In genomic region chr9:66503879-66504411, GRCm38 (mm10) we compare ENCODE assay signal across 8 mouse cellular contexts. TPM values are rescaled to one million over a fixed set of nuclear protein-coding genes. Genes with fewer than 3 reads are reported as not detected.
A peak's percentile ranks its signal among the peaks of the same experiment; 100 is the strongest.
DNase-seq lines count a peak whose midpoint lies in the region; ATAC-seq and TF ChIP-seq lines count a peak whose summit lies in the region.

No protein-coding gene starts in this region.

- H3K36me3 ChIP-seq in forebrain, embryonic 10.5 days (replicated peaks), result peaks cover 91% of the 10 kb centered on the region
- peaks cover 7% of the 10 kb centered on the region; the same call in 1 of the 2 replicates for H3K36me3 ChIP-seq in forebrain, embryonic 11.5 days (ENCODE audit: control insufficient read depth, insufficient read depth, low read length)
- peaks cover 77% of the 10 kb centered on the region for H3K36me3 ChIP-seq in liver, postnatal 0 days (replicated peaks; ENCODE audit: insufficient read depth, low read length)

- 77% methylated on average over 4 of the region's 4 CpGs for WGBS in forebrain, embryonic 10.5 days
- WGBS in forebrain, embryonic 11.5 days, result 82% methylated on average over 4 of the region's 4 CpGs
- 54% methylated on average over 4 of the region's 4 CpGs for WGBS in liver, postnatal 0 days (ENCODE audit: insufficient replicate concordance)

- no peaks in the 10 kb centered on the region for H3K27me3 ChIP-seq in forebrain, embryonic 10.5 days (ENCODE audit: poor library complexity, severe bottlenecking)
- H3K27me3 ChIP-seq in forebrain, embryonic 11.5 days (ENCODE audit: control insufficient read depth, insufficient read depth, low read length), result no peaks in the 10 kb centered on the region
- H3K27me3 ChIP-seq in liver, postnatal 0 days (ENCODE audit: insufficient read depth, low read length), result no peaks in the 10 kb centered on the region

- ATAC-seq in forebrain, embryonic 11.5 days (replicated peaks; ENCODE audit: low FRiP score), result no peak
- peak; percentile 64 for ATAC-seq in liver, postnatal 0 days

- no peak overlapping the region for H3K9ac ChIP-seq in forebrain, embryonic 11.5 days (ENCODE audit: low read length)
- no peak overlapping the region for H3K9ac ChIP-seq in liver, postnatal 0 days (replicated peaks)

- H3K4me1 ChIP-seq in forebrain, embryonic 10.5 days, result peaks cover 62% of the 10 kb centered on the region
- peaks cover 25% of the 10 kb centered on the region for H3K4me1 ChIP-seq in forebrain, embryonic 11.5 days (replicated peaks; ENCODE audit: control insufficient read depth, insufficient read depth, low read length)
- peaks cover 28% of the 10 kb centered on the region for H3K4me1 ChIP-seq in liver, postnatal 0 days (ENCODE audit: insufficient read depth)

- H3K4me2 ChIP-seq in forebrain, embryonic 11.5 days (ENCODE audit: low read depth, low read length, severe bottlenecking), result no peak overlapping the region
- no peak overlapping the region for H3K4me2 ChIP-seq in liver, postnatal 0 days (ENCODE audit: low read depth, low read length)

- H3K4me3 ChIP-seq in forebrain, embryonic 10.5 days, result no peak overlapping the region
- no peak overlapping the region for H3K4me3 ChIP-seq in forebrain, embryonic 11.5 days (ENCODE audit: low read depth, low read length)
- no peak overlapping the region for H3K4me3 ChIP-seq in liver, postnatal 0 days (ENCODE audit: low read depth, low read length)

- no peak for DNase-seq in forebrain, embryonic 10.5 days (ENCODE audit: extremely low spot score, low spot score)
- DNase-seq in forebrain, embryonic 11.5 days (ENCODE audit: low spot score), result no peak
- peak; percentile 23 for DNase-seq in thymus, postnatal 0 days (ENCODE audit: low spot score)
- DNase-seq in thymus, adult 18-20 months, result no peak
- DNase-seq in liver, postnatal 0 days, result peak; percentile 63
- DNase-seq in kidney, adult 9 months, result no peak
- DNase-seq in cerebellum, adult 18-20 months, result no peak
- DNase-seq in adrenal gland, postnatal 36 days, result no peak

- no peaks in the 10 kb centered on the region for H3K9me3 ChIP-seq in forebrain, embryonic 10.5 days
- no peaks in the 10 kb centered on the region for H3K9me3 ChIP-seq in forebrain, embryonic 11.5 days (ENCODE audit: control insufficient read depth, low read length)
- no peaks in the 10 kb centered on the region for H3K9me3 ChIP-seq in liver, postnatal 0 days (ENCODE audit: low read length)

- peak overlapping the region; percentile 87 for H3K27ac ChIP-seq in forebrain, embryonic 10.5 days
- no peak overlapping the region for H3K27ac ChIP-seq in forebrain, embryonic 11.5 days (ENCODE audit: low read depth, low read length)
- H3K27ac ChIP-seq in liver, postnatal 0 days (ENCODE audit: low read depth), result peak overlapping the region; percentile 92

- peak; percentile 75 for TF ChIP-seq CTCF in liver, postnatal 0 days (IDR thresholded peaks at IDR 0.05; ENCODE audit: low read depth)

- peak; percentile 54; the same call in 1 of the 2 replicates for TF ChIP-seq EP300 in liver, postnatal 0 days (IDR thresholded peaks at IDR 0.05; ENCODE audit: low read depth)

RNA-seq across cellular contexts. Expression of gene Fbxl22, which starts 10.4 kb away (rescaled TPM):
- 1.6 TPM in 2 replicates for polyA plus RNA-seq in forebrain, embryonic 10.5 days (2016; fragmentation: Nextera tagmentation; extraction: Ambion mirVana)
- polyA plus RNA-seq in forebrain, embryonic 11.5 days (2014; fragmentation: Nextera tagmentation; extraction: Ambion mirVana), result 2.5 and 3.0 TPM in 2 replicates
- 1.3 and 1.8 TPM in 2 replicates for polyA plus RNA-seq in thymus, postnatal 0 days (2015; fragmentation: Nextera tagmentation; extraction: Ambion mirVana)
- polyA plus RNA-seq in liver, postnatal 0 days (2015; fragmentation: Nextera tagmentation; extraction: Ambion mirVana), result 0.51 and 0.88 TPM in 2 replicates
- total RNA-seq in adrenal gland, postnatal 36 days (2021), result under 1 TPM; 0.30 to 0.63 TPM

Comparison
In these comparisons a context has a peak if more than half of its experiments do, and no peak if none do; other contexts are left out.
1. DNase-seq: peak in thymus, postnatal 0 days (single experiment) and liver, postnatal 0 days (single experiment); none in forebrain, embryonic 10.5 days (single experiment), forebrain, embryonic 11.5 days (single experiment), thymus, adult 18-20 months (0 of 2), kidney, adult 9 months (single experiment), cerebellum, adult 18-20 months (0 of 2) and adrenal gland, postnatal 36 days (0 of 2).